Mouse (Mus musculus) midbrain, embryonic 10.5 days (tissue): ENCODE measurements around the gene Tbxas1. TPM values are rescaled to one million over a fixed set of nuclear protein-coding genes. Genes with fewer than 3 reads are reported as not detected.
A peak's percentile ranks its signal among the peaks of the same experiment; 100 is the strongest.

Experiments used
- DNase-seq: peaks from one replicate; pipeline ENCODE4 v3.0.0-alpha.2; 2017; ENCODE audit warnings: low spot score
- H3K27ac ChIP-seq: fragments of 300-500 bp; sonication (generic); replicated peaks from 2 replicates; pipeline ENCODE4 v1.5.1; 2016; ENCODE audit warnings: mild to moderate bottlenecking
- H3K27me3 ChIP-seq: fragments of 300-500 bp; sonication (generic); 2 replicates; pipeline ENCODE4 v1.6.1; 2016; ENCODE audit warnings: low read depth, mild to moderate bottlenecking; ENCODE audit not compliant: poor library complexity, severe bottlenecking
- H3K36me3 ChIP-seq: fragments of 300-500 bp; sonication (generic); 2 replicates; pipeline ENCODE4 v1.6.1; 2016; ENCODE audit warnings: mild to moderate bottlenecking, moderate library complexity
- H3K4me1 ChIP-seq: fragments of 300-500 bp; sonication (generic); 2 replicates; pipeline ENCODE4 v1.6.1; 2016
- H3K4me3 ChIP-seq: fragments of 300-500 bp; sonication (generic); 2 replicates; pipeline ENCODE4 v1.5.1; 2016; ENCODE audit warnings: mild to moderate bottlenecking, moderate library complexity
- H3K9me3 ChIP-seq: fragments of 300-500 bp; sonication (generic); replicated peaks from 2 replicates; pipeline ENCODE4 v1.6.1; 2016; ENCODE audit warnings: mild to moderate bottlenecking
- WGBS: fragments of 180-500 bp; shearing (Covaris S2); methylation state at CpG from one replicate; pipeline ENCODE4 v1.1.7; 2016; 5-methylcytosine and 5-hydroxymethylcytosine counted together
- polyA plus RNA-seq: library from polyadenylated mRNA; unstranded; fragments of >200 nt; fragmentation: Nextera tagmentation; extraction: Ambion mirVana; gene quantifications from 2 replicates; pipeline ENCODE4 v1.2.1, GENCODE M21; 2016

Gene Tbxas1
- polyA plus RNA-seq, 1 experiment from 2014 or later, result 1.1 TPM

GRCm38 (mm10) chr6:38920141-38920540 lies 44.9 kb downstream of the Tbxas1 start:
- DNase-seq, result no peak
- WGBS, result 87% methylated on average over 6 of the region's 6 CpGs
- no peak overlapping the region for H3K27ac ChIP-seq
- H3K9me3 ChIP-seq, result no peaks in the 10 kb centered on the region
- peaks cover 10% of the 10 kb centered on the region for H3K4me1 ChIP-seq
- H3K4me3 ChIP-seq, result no peak overlapping the region
- H3K36me3 ChIP-seq, result no peaks in the 10 kb centered on the region
- no peaks in the 10 kb centered on the region for H3K27me3 ChIP-seq

DNA sequence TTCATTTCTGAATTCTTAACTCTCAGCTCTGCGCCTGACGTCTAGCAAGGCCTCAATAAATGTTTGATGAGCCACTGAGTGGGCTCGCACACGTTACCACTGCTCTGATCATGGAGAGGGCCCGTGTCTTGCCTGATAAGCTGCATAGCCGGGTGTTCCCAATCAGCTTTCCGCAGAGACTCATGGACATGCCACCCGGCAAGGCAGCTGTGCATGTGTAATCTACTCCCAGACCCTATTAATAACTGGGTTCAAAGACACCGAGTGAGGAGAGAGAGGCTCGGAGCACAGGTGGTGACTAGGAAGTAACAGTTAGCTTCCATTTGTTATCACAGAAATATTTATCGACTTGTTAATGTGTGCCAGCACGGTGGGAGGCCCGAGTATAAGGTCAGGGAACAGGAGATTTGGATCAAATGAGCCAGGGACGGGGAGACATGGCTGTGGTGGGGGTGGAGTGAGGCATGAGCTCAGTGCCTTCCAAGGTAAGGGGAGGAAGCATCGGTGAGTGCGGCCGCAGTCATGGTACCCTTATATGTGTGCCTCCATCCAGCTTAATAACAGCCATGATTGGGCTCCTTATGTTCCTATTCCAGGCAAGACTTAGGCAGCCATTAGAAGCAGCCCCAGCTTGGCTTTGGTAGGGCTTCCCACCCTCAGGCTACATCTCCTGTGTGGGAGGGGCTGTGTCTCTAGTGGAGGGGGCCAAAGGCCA lies 46.0 kb downstream of the Tbxas1 start:
- no peak for DNase-seq
- H3K4me1 ChIP-seq, result peaks cover 2% of the 10 kb centered on the region
- no peak overlapping the region for H3K4me3 ChIP-seq
- no peaks in the 10 kb centered on the region for H3K27me3 ChIP-seq
- 90% methylated on average over 17 of the region's 17 CpGs for WGBS
- H3K36me3 ChIP-seq, result no peaks in the 10 kb centered on the region
- H3K27ac ChIP-seq, result no peak overlapping the region; the same call in 1 of the 2 replicates
- H3K9me3 ChIP-seq, result no peaks in the 10 kb centered on the region

DNA sequence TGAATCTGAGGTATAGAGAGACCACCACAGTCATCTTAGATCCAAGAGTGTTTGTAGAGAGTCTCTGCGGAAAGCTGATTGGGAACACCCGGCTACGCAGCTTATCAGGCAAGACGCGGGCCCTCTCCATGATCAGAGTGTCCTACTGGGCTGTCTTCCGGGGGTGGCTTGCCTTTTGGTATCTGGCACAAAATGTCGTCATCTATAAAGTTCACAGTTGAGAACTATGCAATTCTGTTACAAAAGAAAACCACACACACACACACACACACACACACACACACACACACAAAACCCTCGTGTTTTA lies 46.6 kb downstream of the Tbxas1 start:
- DNase-seq, result no peak
- H3K27me3 ChIP-seq, result no peaks in the 10 kb centered on the region
- WGBS, result 92% methylated on average over 8 of the region's 8 CpGs
- H3K9me3 ChIP-seq, result no peaks in the 10 kb centered on the region
- no peaks in the 10 kb centered on the region for H3K36me3 ChIP-seq
- no peak overlapping the region; the same call in 1 of the 2 replicates for H3K27ac ChIP-seq
- peaks cover 7% of the 10 kb centered on the region for H3K4me1 ChIP-seq
- H3K4me3 ChIP-seq, result no peak overlapping the region

DNA sequence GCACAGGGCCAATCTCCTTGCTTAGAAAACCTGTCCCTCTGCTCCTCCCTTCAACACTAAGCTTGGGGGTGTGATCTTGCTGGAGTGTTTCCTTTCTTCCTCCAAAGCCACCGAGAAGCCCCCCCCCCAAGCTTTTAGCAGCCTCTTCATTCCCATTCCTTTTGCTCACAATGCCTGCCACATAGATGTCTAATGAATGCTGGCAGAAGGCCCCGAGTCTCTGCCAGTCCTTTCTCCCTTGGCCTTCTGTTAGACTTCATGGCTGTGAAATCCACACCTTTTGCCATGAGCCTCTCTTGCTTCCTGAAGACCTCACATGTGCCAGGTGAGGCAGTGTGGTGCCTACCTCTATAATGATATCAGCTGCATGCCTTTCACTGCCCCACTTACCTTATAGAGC lies 47.3 kb downstream of the Tbxas1 start:
- Histone ChIP-seq H3K27me3 (no peaks in the 10 kb centered on the region), H3K4me3 (no peak overlapping the region), H3K4me1 (peaks cover 11% of the 10 kb centered on the region), H3K9me3 (no peaks in the 10 kb centered on the region), H3K36me3 (no peaks in the 10 kb centered on the region), H3K27ac (no peak overlapping the region)
- 68% methylated on average over 2 of the region's 2 CpGs for WGBS
- DNase-seq, result no peak

- Histone ChIP-seq H3K27ac (no peak overlapping the region), H3K4me1 (peaks cover 11% of the 10 kb centered on the region), H3K27me3 (no peaks in the 10 kb centered on the region), H3K9me3 (no peaks in the 10 kb centered on the region), H3K36me3 (no peaks in the 10 kb centered on the region), H3K4me3 (no peak overlapping the region)
- WGBS, result 87% methylated on average over 4 of the region's 4 CpGs
- DNase-seq, result no peak
These were observed 48.2 kb downstream of the Tbxas1 start for GRCm38 (mm10) chr6:38923450-38923849.

GRCm38 (mm10) chr6:38923870-38924817 lies 48.9 kb downstream of the Tbxas1 start:
- no peak overlapping the region for H3K27ac ChIP-seq
- no peaks in the 10 kb centered on the region for H3K36me3 ChIP-seq
- no peaks in the 10 kb centered on the region for H3K9me3 ChIP-seq
- peaks cover 17% of the 10 kb centered on the region for H3K4me1 ChIP-seq
- WGBS, result 90% methylated on average over 18 of the region's 18 CpGs
- no peak overlapping the region for H3K4me3 ChIP-seq
- no peak for DNase-seq
- H3K27me3 ChIP-seq, result no peaks in the 10 kb centered on the region

- peaks cover 18% of the 10 kb centered on the region for H3K4me1 ChIP-seq
- no peaks in the 10 kb centered on the region for H3K27me3 ChIP-seq
- WGBS, result 52% methylated on average over 7 of the region's 7 CpGs
- H3K4me3 ChIP-seq, result peak overlapping the region; percentile 40
- H3K9me3 ChIP-seq, result no peaks in the 10 kb centered on the region
- H3K27ac ChIP-seq, result peak overlapping the region; percentile 61; the same call in 1 of the 2 replicates
- DNase-seq, result peak; percentile 37
- no peaks in the 10 kb centered on the region for H3K36me3 ChIP-seq
These were observed 50.5 kb downstream of the Tbxas1 start for GRCm38 (mm10) chr6:38925719-38926118.

- peaks cover 18% of the 10 kb centered on the region for H3K4me1 ChIP-seq
- WGBS, result 62% methylated on average over 28 of the region's 28 CpGs
- H3K4me3 ChIP-seq, result peak overlapping the region; percentile 40
- DNase-seq, result peak; percentile 45
- H3K27ac ChIP-seq, result peak overlapping the region; percentile 61
- no peaks in the 10 kb centered on the region for H3K27me3 ChIP-seq
- no peaks in the 10 kb centered on the region; the same call in 1 of the 2 replicates for H3K9me3 ChIP-seq
- no peaks in the 10 kb centered on the region for H3K36me3 ChIP-seq
These were observed 51.1 kb downstream of the Tbxas1 start for GRCm38 (mm10) chr6:38926135-38926962.

DNA sequence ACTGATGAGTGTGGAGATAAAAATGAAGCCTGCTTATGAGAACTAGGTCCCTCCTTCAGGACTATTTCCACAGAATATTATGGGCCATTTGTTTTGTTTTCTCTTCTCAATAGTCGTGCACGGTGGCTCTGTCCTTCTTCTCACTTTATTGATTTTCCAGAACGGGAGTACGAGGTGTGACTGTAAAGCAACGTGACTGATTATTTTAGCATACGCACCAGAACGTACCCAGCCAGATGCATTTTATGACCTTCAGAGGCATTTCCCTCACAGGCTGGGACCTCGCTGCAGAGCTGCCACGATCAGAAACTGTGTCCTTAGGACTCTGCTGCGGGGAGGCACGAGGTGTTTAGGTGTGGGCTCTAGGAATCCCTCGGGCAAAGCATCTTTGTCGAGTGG lies 51.8 kb downstream of the Tbxas1 start:
- Histone ChIP-seq H3K27me3 (no peaks in the 10 kb centered on the region), H3K4me1 (peaks cover 18% of the 10 kb centered on the region), H3K9me3 (no peaks in the 10 kb centered on the region; the same call in 1 of the 2 replicates), H3K36me3 (no peaks in the 10 kb centered on the region), H3K27ac (peak overlapping the region; percentile 61; the same call in 1 of the 2 replicates), H3K4me3 (no peak overlapping the region)
- whole genome bisulfite sequencing, result 86% methylated on average over 13 of the region's 13 CpGs
- no peak for DNase-seq

DNA sequence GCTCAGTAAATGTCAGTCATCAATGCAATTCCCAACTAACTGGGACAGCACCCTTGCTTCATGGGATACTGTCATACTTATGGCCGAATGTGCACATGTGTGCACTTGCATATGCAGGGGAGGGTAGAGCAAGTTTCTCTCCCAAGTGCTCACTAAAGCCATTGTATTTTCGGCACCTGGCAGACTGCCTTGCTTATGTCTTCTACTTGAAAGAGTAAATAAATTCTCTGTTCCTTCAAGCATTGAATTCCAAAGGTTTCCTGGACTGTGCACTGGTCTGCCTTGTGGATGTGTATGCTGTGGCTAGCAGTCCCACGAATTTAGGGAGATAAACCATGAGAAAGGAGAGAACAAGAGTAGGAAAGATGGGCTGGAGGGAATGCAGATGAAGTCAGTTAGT lies 53.3 kb downstream of the Tbxas1 start:
- Histone ChIP-seq H3K4me1 (peaks cover 18% of the 10 kb centered on the region), H3K27me3 (no peaks in the 10 kb centered on the region), H3K27ac (no peak overlapping the region), H3K36me3 (no peaks in the 10 kb centered on the region), H3K4me3 (no peak overlapping the region), H3K9me3 (no peaks in the 10 kb centered on the region; the same call in 1 of the 2 replicates)
- WGBS, result 79% methylated on average over 3 of the region's 3 CpGs
- no peak for DNase-seq

GRCm38 (mm10) chr6:38936009-38936408 lies 60.8 kb downstream of the Tbxas1 start:
- WGBS, result 90% methylated on average over 2 of the region's 2 CpGs
- H3K36me3 ChIP-seq, result no peaks in the 10 kb centered on the region
- no peak overlapping the region for H3K27ac ChIP-seq
- no peaks in the 10 kb centered on the region for H3K27me3 ChIP-seq
- H3K4me3 ChIP-seq, result no peak overlapping the region
- H3K4me1 ChIP-seq, result no peaks in the 10 kb centered on the region
- no peaks in the 10 kb centered on the region; the same call in 1 of the 2 replicates for H3K9me3 ChIP-seq
- no peak for DNase-seq

- Histone ChIP-seq H3K27me3 (no peaks in the 10 kb centered on the region), H3K9me3 (no peaks in the 10 kb centered on the region), H3K36me3 (no peaks in the 10 kb centered on the region), H3K4me3 (no peak overlapping the region), H3K4me1 (no peaks in the 10 kb centered on the region), H3K27ac (no peak overlapping the region)
- WGBS, result 82% methylated on average over 6 of the region's 6 CpGs
- no peak for DNase-seq
These were observed 63.2 kb downstream of the Tbxas1 start for GRCm38 (mm10) chr6:38938421-38938820.
